Mouse (Mus musculus): ENCODE results near the gene Tmem132c.
"Not testable (repeated sequence)": the region's sequence is repeated elsewhere in the genome, so short reads cannot be mapped to it uniquely, and the experiment has no call there.

- TF ChIP-seq CTCF (conservative IDR thresholded peaks at IDR 0.05; ENCODE audit: low read length): peak; percentile 93
- TF ChIP-seq NANOG, POU5F1 (IDR thresholded peaks at IDR 0.05; ENCODE audit: borderline replicate concordance, low read length): not testable (repeated sequence)
Measured at GRCm38 (mm10) chr5:127357878-127358277, 116.3 kb downstream of the Tmem132c start.

All from E14TG2a.4 (cell line).